Mouse (Mus musculus) G1E (cell line): ENCODE measurements at regions not wholly inside any gene's neighbourhood (a gene's known extent, or its start where the extent isn't known, plus 50 kb on each side); places are given as distances from the start of the nearest gene placed in this dataset.

Source experiments
- ATAC-seq: 2 replicates; pipeline ENCODE4 v1.8.0; 2016; ENCODE audit warnings: mild to moderate bottlenecking; ENCODE audit not compliant: insufficient number of reproducible peaks, poor library complexity, low FRiP score, severe bottlenecking; ENCODE audit errors: extremely low read depth
- DNase-seq: peaks from one replicate; pipeline ENCODE4 v3.0.0; 2012; ENCODE audit warnings: low spot score
- H3K27me3 ChIP-seq: 2 replicates; pipeline ENCODE4 v1.6.1; 2012; ENCODE audit warnings: mild to moderate bottlenecking, low read length, inconsistent platforms; ENCODE audit not compliant: insufficient read depth
- H3K36me3 ChIP-seq: replicated peaks from 2 replicates; pipeline ENCODE3; 2012; ENCODE audit warnings: mild to moderate bottlenecking, inconsistent platforms
- H3K4me1 ChIP-seq: 2 replicates; pipeline ENCODE4 v1.6.1; 2012; ENCODE audit warnings: low read depth, low read length, inconsistent platforms, mixed read lengths; ENCODE audit not compliant: insufficient read depth
- H3K4me3 ChIP-seq: 2 replicates; pipeline ENCODE4 v1.5.1; 2012; ENCODE audit warnings: low read depth, mild to moderate bottlenecking, inconsistent platforms, low read length, moderate library complexity, mixed read lengths
- H3K9me3 ChIP-seq: replicated peaks from 2 replicates; pipeline ENCODE4 v1.6.1; 2012; ENCODE audit warnings: inconsistent platforms
- CTCF ChIP-seq: IDR thresholded peaks from 2 replicates; pipeline ENCODE4 v1.5.1; 2012; ENCODE audit warnings: low read depth, low read length, inconsistent platforms, mixed read lengths
- GATA1 ChIP-seq: IDR thresholded peaks from 2 replicates; pipeline ENCODE4 v1.6.1; 2012; ENCODE audit warnings: borderline replicate concordance, low read length, inconsistent platforms, mixed read lengths
- GATA2 ChIP-seq: IDR thresholded peaks from 2 replicates; pipeline ENCODE4 v1.6.1; 2012; ENCODE audit warnings: low read depth, low read length, inconsistent platforms, borderline replicate concordance
- POLR2AphosphoS5 ChIP-seq: IDR thresholded peaks from 2 replicates; pipeline ENCODE4 v1.6.1; 2012; ENCODE audit warnings: low read depth, low read length, inconsistent platforms; ENCODE audit not compliant: insufficient replicate concordance
- TAL1 ChIP-seq: conservative IDR thresholded peaks from 2 replicates; pipeline ENCODE4 v1.6.1; 2012; ENCODE audit warnings: low read depth, low read length, inconsistent platforms, mixed read lengths

DNA sequence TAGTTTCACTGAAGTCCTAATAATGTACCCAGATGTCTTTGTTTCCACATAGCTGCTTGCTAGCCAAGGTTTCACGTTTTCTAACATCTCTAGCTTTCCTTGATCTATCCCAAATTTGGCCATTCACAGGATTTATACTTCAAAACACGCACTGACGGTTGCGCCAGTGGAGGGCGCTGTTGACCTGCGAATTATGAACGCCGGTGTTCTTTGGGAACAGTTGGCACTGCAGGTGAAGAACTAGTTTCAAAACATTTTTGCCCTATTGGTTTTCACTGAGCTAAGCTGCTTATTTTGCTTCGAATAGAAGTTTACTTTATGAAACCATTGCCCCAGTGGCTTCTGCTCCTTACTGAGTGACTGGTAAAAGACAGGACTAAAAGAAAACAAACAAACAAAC is 76.7 kb upstream of the Slitrk3 start:
- ATAC-seq = no peak
- no peak for DNase-seq
- H3K36me3 ChIP-seq = no peaks in the 10 kb centered on the region
- H3K4me3 ChIP-seq = no peak overlapping the region
- no peaks in the 10 kb centered on the region for H3K27me3 ChIP-seq
- no peaks in the 10 kb centered on the region for H3K9me3 ChIP-seq
- H3K4me1 ChIP-seq = no peaks in the 10 kb centered on the region
- no peak for TF ChIP-seq POLR2AphosphoS5
- TF ChIP-seq GATA1 = no peak
- TF ChIP-seq GATA2 = no peak
- no peak for TF ChIP-seq CTCF
- no peak for TF ChIP-seq TAL1

DNA sequence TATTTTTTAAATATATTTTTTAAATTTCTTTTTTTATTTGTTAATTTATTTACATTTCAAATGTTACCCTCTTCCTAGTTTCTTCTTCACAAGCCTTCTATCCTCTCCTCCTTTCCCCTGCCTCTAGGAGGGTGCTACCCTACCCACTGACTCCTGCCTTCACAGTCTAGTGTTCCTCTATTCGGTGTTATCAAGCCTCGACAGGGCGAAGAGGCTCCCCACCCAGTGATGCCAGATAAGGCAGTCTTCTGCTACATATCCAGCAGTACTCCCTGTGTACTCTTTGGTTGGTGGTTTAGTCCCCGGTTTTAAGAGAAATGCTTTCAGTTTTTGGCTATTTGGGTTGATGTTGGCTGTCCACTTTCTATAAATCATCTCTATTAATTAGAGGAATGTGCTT is 67.5 kb upstream of the Slitrk3 start:
- no peak overlapping the region for H3K4me3 ChIP-seq
- ATAC-seq (peak; percentile 75), DNase-seq (no peak)
- TF ChIP-seq CTCF (no peak), TAL1 (peak; percentile 33)
- no peaks in the 10 kb centered on the region for H3K9me3 ChIP-seq
- no peaks in the 10 kb centered on the region for H3K36me3 ChIP-seq
- H3K27me3 ChIP-seq = no peaks in the 10 kb centered on the region
- H3K4me1 ChIP-seq = peaks cover 3% of the 10 kb centered on the region; the same call in 1 of the 2 replicates

DNA sequence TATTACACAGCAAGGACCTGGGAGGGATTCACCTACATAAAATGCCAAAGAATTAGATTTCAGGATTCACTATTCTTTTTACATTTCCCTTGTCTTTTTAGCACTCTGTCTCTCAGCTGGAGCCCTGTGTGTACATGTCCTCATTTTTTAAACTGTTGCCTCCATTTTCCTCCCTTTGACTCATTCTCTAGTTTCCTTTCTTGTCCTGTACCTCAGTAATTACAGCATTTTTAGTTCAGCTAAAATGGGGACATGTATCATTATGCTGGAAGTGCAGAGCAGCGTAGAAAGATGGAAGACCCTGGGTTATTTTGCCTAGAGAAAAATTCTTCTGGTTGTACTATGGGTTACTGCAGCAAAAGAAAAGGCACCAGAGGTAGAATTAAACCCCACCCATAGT is 51.5 kb upstream of the Slitrk3 start:
- Histone ChIP-seq H3K4me1 (no peaks in the 10 kb centered on the region), H3K36me3 (no peaks in the 10 kb centered on the region), H3K9me3 (no peaks in the 10 kb centered on the region), H3K4me3 (no peak overlapping the region), H3K27me3 (no peaks in the 10 kb centered on the region)
- no peak for ATAC-seq
- TF ChIP-seq TAL1 = no peak
- no peak for TF ChIP-seq GATA1
- no peak for TF ChIP-seq GATA2
- TF ChIP-seq CTCF = no peak
- no peak for TF ChIP-seq POLR2AphosphoS5
- DNase-seq = no peak
